Mouse (Mus musculus) liver, embryonic 14.5 days (tissue): ENCODE data around the gene Pcgf3.

Source experiments
- CTCF ChIP-seq: IDR thresholded peaks from 2 replicates; pipeline ENCODE4 v1.5.1; 2016; ENCODE audit warnings: antibody characterized with exemption, low read depth, control low read depth
- EP300 ChIP-seq: IDR thresholded peaks from 2 replicates; pipeline ENCODE4 v1.6.1; 2016; ENCODE audit warnings: antibody characterized with exemption, low read depth

GRCm38 (mm10) chr5:108549137-108549488 is 88.1 kb downstream of the Pcgf3 start:
- TF ChIP-seq CTCF = no peak
- no peak for TF ChIP-seq EP300
